Mouse (Mus musculus): ENCODE measurements around the gene Usf1. TPM values are rescaled to one million over a fixed set of nuclear protein-coding genes. Genes with fewer than 3 reads are reported as not detected.

Usf1 gene
- polyA plus RNA-seq, 1 experiment, result 87.8 TPM

GRCm38 (mm10) chr1:171440025-171440725, 29.1 kb downstream of the Usf1 start:
- no peaks in the 10 kb centered on the region for H3K36me3 ChIP-seq (ENCODE audit: control insufficient read depth, insufficient read depth, low read length)
- peaks cover 23% of the 10 kb centered on the region for H3K4me1 ChIP-seq (ENCODE audit: control insufficient read depth, insufficient read depth, insufficient read length, low read length)
- peak overlapping the region; percentile 96 for H3K27ac ChIP-seq (ENCODE audit: insufficient read depth, low read depth, low read length)
- TF ChIP-seq POLR2A (IDR thresholded peaks at IDR 0.05; ENCODE audit: low read depth, low read length), result peak; percentile 19; the same call in 1 of the 2 replicates
- no peak for TF ChIP-seq CTCF (IDR thresholded peaks at IDR 0.05; ENCODE audit: extremely low read depth, insufficient read length, insufficient replicate concordance, low read depth, low read length)
- WGBS, result 13% methylated on average over 9 of the region's 9 CpGs
- H3K27me3 ChIP-seq (ENCODE audit: control insufficient read depth, insufficient read depth, low read length), result no peaks in the 10 kb centered on the region
- peak overlapping the region; percentile 61 for H3K4me3 ChIP-seq (ENCODE audit: low read depth, low read length)

- Histone ChIP-seq H3K4me1 (ENCODE audit: control insufficient read depth, insufficient read depth, insufficient read length, low read length) (peaks cover 17% of the 10 kb centered on the region), H3K4me3 (ENCODE audit: low read depth, low read length) (peak overlapping the region; percentile 55), H3K27me3 (ENCODE audit: control insufficient read depth, insufficient read depth, low read length) (no peaks in the 10 kb centered on the region), H3K27ac (ENCODE audit: insufficient read depth, low read depth, low read length) (peak overlapping the region; percentile 96), H3K36me3 (ENCODE audit: control insufficient read depth, insufficient read depth, low read length) (no peaks in the 10 kb centered on the region)
- WGBS, result 11% methylated on average over 7 of the region's 7 CpGs
- TF ChIP-seq POLR2A (IDR thresholded peaks at IDR 0.05; ENCODE audit: low read depth, low read length) (no peak), CTCF (IDR thresholded peaks at IDR 0.05; ENCODE audit: extremely low read depth, insufficient read length, insufficient replicate concordance, low read depth, low read length) (no peak)
Observed at GRCm38 (mm10) chr1:171441466-171442412, 30.6 kb downstream of the Usf1 start.

GRCm38 (mm10) chr1:171442413-171442760, 31.3 kb downstream of the Usf1 start:
- H3K4me3 ChIP-seq (ENCODE audit: low read depth, low read length), result peak overlapping the region; percentile 48
- H3K27ac ChIP-seq (ENCODE audit: insufficient read depth, low read depth, low read length), result peak overlapping the region; percentile 96
- H3K27me3 ChIP-seq (ENCODE audit: control insufficient read depth, insufficient read depth, low read length), result no peaks in the 10 kb centered on the region
- TF ChIP-seq CTCF (IDR thresholded peaks at IDR 0.05; ENCODE audit: extremely low read depth, insufficient read length, insufficient replicate concordance, low read depth, low read length) (no peak), POLR2A (IDR thresholded peaks at IDR 0.05; ENCODE audit: low read depth, low read length) (peak; percentile 24; the same call in 1 of the 2 replicates)
- H3K4me1 ChIP-seq (ENCODE audit: control insufficient read depth, insufficient read depth, insufficient read length, low read length), result peaks cover 15% of the 10 kb centered on the region
- H3K36me3 ChIP-seq (ENCODE audit: control insufficient read depth, insufficient read depth, low read length), result no peaks in the 10 kb centered on the region
- 9% methylated on average over 8 of the region's 8 CpGs for WGBS

- TF ChIP-seq POLR2A (IDR thresholded peaks at IDR 0.05; ENCODE audit: low read depth, low read length) (no peak), CTCF (IDR thresholded peaks at IDR 0.05; ENCODE audit: extremely low read depth, insufficient read length, insufficient replicate concordance, low read depth, low read length) (no peak)
- H3K27me3 ChIP-seq (ENCODE audit: control insufficient read depth, insufficient read depth, low read length), result no peaks in the 10 kb centered on the region
- H3K27ac ChIP-seq (ENCODE audit: insufficient read depth, low read depth, low read length), result no peak overlapping the region
Observed at GRCm38 (mm10) chr1:171445050-171445449, 33.9 kb downstream of the Usf1 start.

GRCm38 (mm10) chr1:171446854-171447253, 35.7 kb downstream of the Usf1 start:
- 57% methylated on average over 7 of the region's 7 CpGs for WGBS
- H3K36me3 ChIP-seq (ENCODE audit: control insufficient read depth, insufficient read depth, low read length), result 0 out of 2 replicates have a peak, but pooled peaks cover 4% of the 10 kb centered on the region
- no peaks in the 10 kb centered on the region for H3K27me3 ChIP-seq (ENCODE audit: control insufficient read depth, insufficient read depth, low read length)
- no peak overlapping the region for H3K4me3 ChIP-seq (ENCODE audit: low read depth, low read length)
- H3K27ac ChIP-seq (ENCODE audit: insufficient read depth, low read depth, low read length), result no peak overlapping the region
- H3K4me1 ChIP-seq (ENCODE audit: control insufficient read depth, insufficient read depth, insufficient read length, low read length), result peaks cover 10% of the 10 kb centered on the region
- TF ChIP-seq CTCF (IDR thresholded peaks at IDR 0.05; ENCODE audit: extremely low read depth, insufficient read length, insufficient replicate concordance, low read depth, low read length) (no peak), POLR2A (IDR thresholded peaks at IDR 0.05; ENCODE audit: low read depth, low read length) (no peak)

More at GRCm38 (mm10) chr1:171445050-171445449, 33.9 kb downstream of the Usf1 start:
- H3K4me3 ChIP-seq (ENCODE audit: low read depth, low read length), result no peak overlapping the region
- H3K36me3 ChIP-seq (ENCODE audit: control insufficient read depth, insufficient read depth, low read length), result no peaks in the 10 kb centered on the region
- peaks cover 15% of the 10 kb centered on the region for H3K4me1 ChIP-seq (ENCODE audit: control insufficient read depth, insufficient read depth, insufficient read length, low read length)
- 78% methylated on average over 5 of the region's 5 CpGs for WGBS

GRCm38 (mm10) chr1:171447692-171448091, 36.6 kb downstream of the Usf1 start:
- H3K4me1 ChIP-seq (ENCODE audit: control insufficient read depth, insufficient read depth, insufficient read length, low read length), result peaks cover 9% of the 10 kb centered on the region
- 0 out of 2 replicates have a peak, but pooled peaks cover 4% of the 10 kb centered on the region for H3K36me3 ChIP-seq (ENCODE audit: control insufficient read depth, insufficient read depth, low read length)
- H3K27ac ChIP-seq (ENCODE audit: insufficient read depth, low read depth, low read length), result no peak overlapping the region
- TF ChIP-seq CTCF (IDR thresholded peaks at IDR 0.05; ENCODE audit: extremely low read depth, insufficient read length, insufficient replicate concordance, low read depth, low read length) (no peak), POLR2A (IDR thresholded peaks at IDR 0.05; ENCODE audit: low read depth, low read length) (no peak)
- 18% methylated on average over 10 of the region's 10 CpGs for WGBS
- H3K4me3 ChIP-seq (ENCODE audit: low read depth, low read length), result no peak overlapping the region
- H3K27me3 ChIP-seq (ENCODE audit: control insufficient read depth, insufficient read depth, low read length), result no peaks in the 10 kb centered on the region

- H3K4me1 ChIP-seq (ENCODE audit: control insufficient read depth, insufficient read depth, insufficient read length, low read length), result peaks cover 7% of the 10 kb centered on the region
- H3K27ac ChIP-seq (ENCODE audit: insufficient read depth, low read depth, low read length), result no peak overlapping the region
- H3K4me3 ChIP-seq (ENCODE audit: low read depth, low read length), result no peak overlapping the region
- WGBS, result 63% methylated on average over 11 of the region's 11 CpGs
- TF ChIP-seq CTCF (IDR thresholded peaks at IDR 0.05; ENCODE audit: extremely low read depth, insufficient read length, insufficient replicate concordance, low read depth, low read length) (no peak), POLR2A (IDR thresholded peaks at IDR 0.05; ENCODE audit: low read depth, low read length) (no peak)
- peaks cover 8% of the 10 kb centered on the region for H3K36me3 ChIP-seq (ENCODE audit: control insufficient read depth, insufficient read depth, low read length)
- H3K27me3 ChIP-seq (ENCODE audit: control insufficient read depth, insufficient read depth, low read length), result no peaks in the 10 kb centered on the region
Observed at GRCm38 (mm10) chr1:171450062-171450461, 38.9 kb downstream of the Usf1 start.

Data from small intestine, adult 2 months (tissue).